Mouse (Mus musculus) MEL (cell line): ENCODE measurements at regions not wholly inside any gene's neighbourhood (a gene's known extent, or its start where the extent isn't known, plus 50 kb on each side); places are given as distances from the start of the nearest gene placed in this dataset.

Experiments
- CHD2 ChIP-seq: IDR thresholded peaks from 2 replicates; pipeline ENCODE4 v1.6.1; 2011; ENCODE audit warnings: low read length, improper control_type of control experiment
- CTCF ChIP-seq, 3 experiments: IDR thresholded peaks in 2 of 3; conservative IDR thresholded peaks in 1 of 3; 2 replicates each; pipeline ENCODE4 v1.5.1; 2011 to 2012; ENCODE audit warnings: low read length in 3 of 3, low read depth in 2 of 3, mild to moderate bottlenecking in 2 of 3, improper control_type of control experiment in 1 of 3, inconsistent platforms in 1 of 3, mixed read lengths in 1 of 3, moderate library complexity in 1 of 3; ENCODE audit not compliant: control insufficient read depth in 1 of 3, insufficient read depth in 1 of 3, poor library complexity in 1 of 3, severe bottlenecking in 1 of 3
- EP300 ChIP-seq, 2 experiments: IDR thresholded peaks; 2 replicates each; pipeline ENCODE4 v1.6.1; 2011; ENCODE audit warnings: improper control_type of control experiment in 2 of 2, low read length in 2 of 2, low read depth in 1 of 2, mild to moderate bottlenecking in 1 of 2
- GABPA ChIP-seq: IDR thresholded peaks from 2 replicates; pipeline ENCODE4 v1.6.1; 2012; ENCODE audit warnings: low read depth, mild to moderate bottlenecking, inconsistent platforms, low read length, improper control_type of control experiment, moderate library complexity
- HCFC1 ChIP-seq: IDR thresholded peaks from 2 replicates; pipeline ENCODE4 v1.6.1; 2012; ENCODE audit warnings: low read depth, mild to moderate bottlenecking, inconsistent platforms, low read length, improper control_type of control experiment, moderate library complexity
- NELFE ChIP-seq: IDR thresholded peaks from 2 replicates; pipeline ENCODE4 v1.6.1; 2011; ENCODE audit warnings: low read depth, low read length, improper control_type of control experiment
- POLR2A ChIP-seq, 2 experiments: IDR thresholded peaks; 2 replicates each; pipeline ENCODE4 v1.6.1; 2011 to 2012; ENCODE audit warnings: low read length in 2 of 2, mild to moderate bottlenecking in 2 of 2, control low read depth in 1 of 2, improper control_type of control experiment in 1 of 2, low read depth in 1 of 2, moderate library complexity in 1 of 2; ENCODE audit not compliant: control insufficient read depth in 1 of 2, insufficient read depth in 1 of 2, poor library complexity in 1 of 2
- RAD21 ChIP-seq: IDR thresholded peaks from 2 replicates; pipeline ENCODE4 v1.6.1; 2011; ENCODE audit warnings: mild to moderate bottlenecking, low read depth, low read length, improper control_type of control experiment
- SMC3 ChIP-seq: IDR thresholded peaks from 2 replicates; pipeline ENCODE4 v1.6.1; 2011; ENCODE audit warnings: low read depth, low read length, improper control_type of control experiment
- TCF12 ChIP-seq: IDR thresholded peaks from 2 replicates; pipeline ENCODE4 v1.6.1; 2014; ENCODE audit warnings: low read depth, mild to moderate bottlenecking, inconsistent platforms, low read length, improper control_type of control experiment, moderate library complexity

DNA sequence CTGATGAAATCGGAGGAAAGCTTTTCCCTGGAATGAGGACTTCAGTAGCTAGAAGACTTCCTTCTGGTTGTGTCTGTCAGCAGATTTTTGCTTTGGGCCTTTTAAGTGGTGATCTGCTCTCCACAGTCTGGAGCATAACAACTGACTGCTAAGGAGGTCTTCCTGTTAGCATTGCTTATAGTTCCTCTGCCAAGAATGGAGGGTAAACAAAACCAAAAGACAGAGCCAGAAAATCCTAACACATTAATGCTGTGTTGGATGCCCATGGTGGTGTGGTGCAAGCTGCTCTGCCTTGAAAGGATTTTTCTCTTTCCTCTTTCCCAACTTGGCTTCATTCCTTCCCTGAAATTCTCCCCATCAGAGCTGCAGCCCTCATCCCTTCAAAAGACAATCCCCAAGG is 901.0 kb downstream of the Dnah5 start:
- TF ChIP-seq CHD2 (no peak), CTCF (IDR thresholded peaks at IDR 0.05 in 2 of 3, conservative IDR thresholded peaks at IDR 0.05 in 1 of 3; ENCODE audit: control insufficient read depth in 1 of 3, insufficient read depth in 1 of 3, low read depth in 2 of 3, low read length in 3 of 3, poor library complexity in 1 of 3, severe bottlenecking in 1 of 3) (no peak), TCF12 (no peak), NELFE (no peak), HCFC1 (no peak), POLR2A (IDR thresholded peaks at IDR 0.05; ENCODE audit: control insufficient read depth in 1 of 2, insufficient read depth in 1 of 2, low read depth in 1 of 2, low read length in 2 of 2, poor library complexity in 1 of 2) (no peak), RAD21 (no peak), EP300 (IDR thresholded peaks at IDR 0.05; ENCODE audit: low read depth in 1 of 2, low read length in 2 of 2) (no peak), SMC3 (no peak), GABPA (no peak)
